Mouse (Mus musculus) thymus, adult 18-20 months (tissue): ENCODE results near the gene Vps53.
"Not testable (repeated sequence)": the region's sequence is repeated elsewhere in the genome, so short reads cannot be mapped to it uniquely, and the experiment has no call there.

ENCODE experiments used
- DNase-seq, 2 experiments: peaks; one replicate each; pipeline ENCODE4 v3.0.0; 2022; ENCODE audit warnings: mixed read lengths in 2 of 2

The Vps53 gene

DNA sequence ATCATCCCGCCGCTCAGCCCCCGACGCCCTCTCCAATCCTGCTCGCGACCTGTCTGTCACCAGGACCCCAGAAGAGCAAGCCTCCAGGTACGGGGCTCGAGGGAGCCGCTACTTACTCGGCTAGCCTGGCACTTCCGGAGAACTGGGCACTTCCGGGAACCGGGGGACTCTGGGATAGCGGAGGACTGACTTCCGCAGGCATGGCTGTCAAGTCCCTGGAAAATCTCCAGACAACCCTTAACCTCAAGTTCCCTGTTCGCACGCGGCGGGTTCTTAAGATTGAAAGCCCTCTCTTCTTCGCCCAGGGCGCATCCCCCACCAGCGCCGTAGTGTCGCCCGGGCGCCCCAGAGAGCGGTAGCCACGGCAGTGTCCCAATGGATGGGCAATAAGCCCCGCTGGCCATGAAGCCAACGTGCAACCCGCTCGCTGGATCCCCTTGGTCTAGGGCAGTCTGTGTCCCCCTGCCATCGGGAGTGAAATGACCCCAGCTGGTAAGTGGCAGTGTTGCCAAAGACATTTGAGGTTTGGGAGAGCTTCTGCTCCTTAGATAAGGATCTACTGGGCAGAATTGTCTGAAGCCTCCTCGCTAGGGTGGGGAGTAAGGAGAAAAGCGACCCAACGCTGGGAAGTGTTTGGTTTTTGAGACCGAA, at the start of gene Vps53, which contains the start of gene Fam57a:
Gene Vps53 (minus strand): TSS at position 153 of the 651 bp plus-strand sequence.
Gene Fam57a (plus strand): TSS at position 177 of the 651 bp plus-strand sequence.
- DNase-seq: peak; percentile 77 to 81

DNA sequence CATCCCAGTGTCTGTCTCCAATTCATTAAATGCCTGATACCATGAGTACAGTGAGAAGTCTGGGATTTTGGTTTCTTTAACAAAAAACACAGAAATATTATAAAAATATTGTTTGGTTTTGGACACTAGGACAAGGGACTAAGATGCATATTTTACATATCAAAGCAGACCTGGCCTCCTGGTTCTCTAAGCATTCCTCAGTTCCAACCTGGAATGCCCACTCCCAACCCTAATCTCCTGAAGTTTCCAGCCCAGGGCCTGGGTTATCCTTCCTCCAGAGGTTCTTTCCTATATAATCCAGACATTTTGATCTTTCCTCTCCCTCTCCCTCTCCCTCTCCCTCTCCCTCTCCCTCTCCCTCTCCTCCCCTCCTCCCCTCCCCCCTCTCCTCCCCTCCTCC, 45.6 kb upstream of the Vps53 start:
- no peak for DNase-seq

DNA sequence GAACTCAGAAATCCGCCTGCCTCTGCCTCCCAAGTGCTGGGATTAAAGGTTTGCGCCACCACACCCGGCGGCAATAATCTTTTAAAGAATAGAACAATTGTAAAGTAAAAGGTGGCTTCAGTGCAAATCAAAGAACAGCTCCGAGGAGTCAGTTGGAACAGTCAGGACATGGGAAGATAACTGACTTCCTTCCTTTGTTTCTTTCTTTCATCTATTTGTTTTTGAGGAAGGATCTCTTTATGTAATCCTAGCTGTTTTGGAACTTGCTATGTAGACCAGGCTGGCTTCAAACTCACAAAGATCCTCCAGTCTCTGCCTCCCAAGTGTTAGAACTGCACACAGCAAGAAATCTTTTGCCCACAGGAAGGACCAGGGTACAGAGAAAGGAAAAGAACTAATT, 45.2 kb upstream of the Vps53 start:
- DNase-seq: no peak

DNA sequence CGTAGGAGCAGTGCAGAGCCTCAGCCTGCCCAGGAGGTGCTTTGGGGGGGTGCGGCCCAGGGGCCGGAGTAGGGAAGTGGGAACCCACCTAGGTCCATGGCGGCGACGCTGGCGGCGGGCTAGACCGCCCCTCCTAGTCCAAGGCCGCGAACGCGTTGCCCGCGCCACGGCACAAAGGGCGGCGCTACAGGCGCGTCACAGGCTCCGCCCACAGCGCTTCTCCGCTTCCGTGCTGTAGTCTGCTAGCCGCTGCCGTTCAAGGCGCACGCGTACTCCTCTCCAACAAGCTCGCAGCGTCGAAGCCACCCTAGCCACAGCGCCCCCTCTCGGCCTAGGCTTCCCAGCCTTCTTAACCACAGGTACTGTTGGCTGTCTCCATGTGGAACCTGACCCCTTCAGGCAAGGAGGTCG, 37.9 kb upstream of the Vps53 start, which contains the start of the genes Dbil5 and Gemin4:
Gene Dbil5 (plus strand): TSS at position 219 of the 411 bp plus-strand sequence.
Gene Gemin4 (minus strand): TSS at position 275 of the 411 bp plus-strand sequence.
- DNase-seq: peak; percentile 96

DNA sequence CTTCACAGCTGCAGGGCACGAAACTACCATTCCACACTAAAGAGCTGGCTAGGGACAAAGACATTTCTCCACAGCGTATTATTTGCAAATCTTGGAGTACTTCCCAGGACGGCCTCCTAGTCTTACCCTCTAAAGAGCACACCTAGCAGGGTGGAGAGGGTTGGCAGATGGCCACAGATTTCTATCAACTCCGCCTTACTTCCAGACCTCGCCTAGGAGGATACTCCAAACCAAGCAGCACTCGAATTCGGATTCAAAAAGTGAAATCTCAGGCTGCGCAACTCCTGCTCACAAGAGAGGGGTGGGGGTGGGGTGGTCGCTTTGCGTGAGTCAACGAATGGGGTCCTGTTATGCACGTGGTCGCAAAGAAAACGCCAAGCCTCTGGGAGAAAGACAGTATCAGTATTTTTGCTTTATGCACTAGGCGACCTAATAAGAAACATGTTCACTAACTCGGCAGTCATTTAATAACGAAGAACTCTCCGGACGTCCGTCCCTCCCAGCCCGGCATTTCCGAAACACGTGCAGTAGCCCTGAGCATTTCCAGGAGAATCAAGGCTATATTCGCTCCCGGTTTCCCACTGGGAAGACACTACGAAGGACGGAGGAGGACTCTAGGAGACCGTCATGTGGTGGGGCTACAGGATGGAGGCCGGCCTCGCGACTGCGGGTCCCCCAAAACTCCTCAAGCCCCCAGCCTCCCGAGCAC, 37.4 kb upstream of the Vps53 start:
- DNase-seq: no peak

DNA sequence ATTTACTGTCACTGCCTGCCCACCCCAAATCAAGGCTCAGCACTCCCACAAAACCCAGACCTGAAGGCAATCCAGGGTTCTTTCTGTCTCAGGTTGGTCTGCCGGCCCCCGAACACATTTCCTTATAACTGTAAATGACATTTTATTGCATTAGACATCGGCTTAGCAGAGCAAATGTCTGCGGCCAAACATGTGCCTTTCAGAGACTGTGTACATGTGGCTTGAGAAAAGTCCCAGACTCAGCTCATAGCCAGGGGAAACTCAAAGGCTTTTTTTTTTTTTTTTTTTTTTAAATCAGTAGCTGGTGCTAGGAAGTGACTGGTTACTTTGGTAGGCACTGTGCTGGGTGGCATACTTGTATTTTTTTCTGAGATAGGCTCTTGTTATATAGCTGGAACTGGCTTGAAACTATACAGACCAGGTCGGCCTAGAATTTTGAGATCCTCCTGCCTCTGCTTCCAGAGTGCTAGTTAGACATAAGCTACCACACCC, 36.6 kb upstream of the Vps53 start:
- no peak for DNase-seq

DNA sequence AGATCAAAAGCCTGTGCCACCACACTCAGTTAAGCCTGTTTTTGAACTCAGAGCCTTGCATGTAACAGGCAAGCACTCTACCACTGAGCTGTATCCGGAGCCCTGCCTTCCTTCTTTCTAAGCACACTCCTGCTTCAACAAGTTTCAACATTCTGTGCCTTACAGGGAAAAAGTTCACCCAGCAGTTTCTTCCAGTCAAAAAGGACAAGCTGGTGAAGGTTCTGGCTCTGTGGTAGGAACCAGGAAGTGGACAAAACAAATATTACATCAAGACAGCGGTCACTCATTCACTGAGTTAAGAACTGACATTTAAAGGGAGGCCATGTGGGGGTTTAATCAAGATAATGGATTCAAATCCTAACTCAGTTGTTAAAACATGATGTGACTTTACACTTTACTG, 35.6 kb upstream of the Vps53 start:
- peak in 1 of 2 experiments; percentile 8 for DNase-seq

DNA sequence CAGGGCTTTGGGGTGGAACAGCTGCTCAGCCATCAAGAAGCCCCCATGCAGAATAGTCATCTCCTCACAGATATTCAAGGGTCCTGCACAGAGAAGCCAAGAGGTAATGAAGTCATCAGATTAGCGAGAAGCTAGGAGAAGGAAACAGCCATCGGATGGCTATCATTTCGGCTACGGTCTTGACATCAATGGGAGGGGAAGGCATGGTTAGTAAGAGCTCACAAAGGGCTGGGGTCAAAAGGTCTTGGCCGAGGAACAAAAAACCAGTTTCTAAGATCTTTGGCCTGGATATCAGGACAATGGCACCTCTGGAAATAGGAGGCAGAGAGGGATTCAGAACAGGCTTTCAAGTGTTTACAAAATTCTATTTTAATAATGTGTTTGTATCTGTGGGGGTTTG, 34.4 kb upstream of the Vps53 start:
- no peak for DNase-seq

DNA sequence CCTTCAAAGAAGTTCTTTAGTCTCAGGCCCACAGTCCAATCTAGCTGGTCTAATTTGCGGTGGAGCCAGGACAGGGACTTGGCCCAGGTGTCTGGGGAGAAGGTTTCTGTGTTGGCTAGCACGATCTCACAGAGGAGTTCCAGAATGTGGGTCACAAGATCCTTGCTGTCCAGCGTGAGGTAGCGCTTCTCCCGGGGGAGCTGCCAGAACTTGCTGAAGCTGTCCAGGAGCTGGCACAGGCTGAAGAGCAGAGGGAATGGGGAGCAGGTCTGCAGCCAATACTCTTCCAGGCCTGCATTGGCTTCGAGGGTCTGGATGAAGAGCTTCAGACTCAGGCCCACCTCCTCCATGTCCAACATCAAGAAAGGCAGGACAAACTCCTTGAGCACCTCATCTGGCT, 32.1 kb upstream of the Vps53 start:
- DNase-seq: not testable (repeated sequence)

DNA sequence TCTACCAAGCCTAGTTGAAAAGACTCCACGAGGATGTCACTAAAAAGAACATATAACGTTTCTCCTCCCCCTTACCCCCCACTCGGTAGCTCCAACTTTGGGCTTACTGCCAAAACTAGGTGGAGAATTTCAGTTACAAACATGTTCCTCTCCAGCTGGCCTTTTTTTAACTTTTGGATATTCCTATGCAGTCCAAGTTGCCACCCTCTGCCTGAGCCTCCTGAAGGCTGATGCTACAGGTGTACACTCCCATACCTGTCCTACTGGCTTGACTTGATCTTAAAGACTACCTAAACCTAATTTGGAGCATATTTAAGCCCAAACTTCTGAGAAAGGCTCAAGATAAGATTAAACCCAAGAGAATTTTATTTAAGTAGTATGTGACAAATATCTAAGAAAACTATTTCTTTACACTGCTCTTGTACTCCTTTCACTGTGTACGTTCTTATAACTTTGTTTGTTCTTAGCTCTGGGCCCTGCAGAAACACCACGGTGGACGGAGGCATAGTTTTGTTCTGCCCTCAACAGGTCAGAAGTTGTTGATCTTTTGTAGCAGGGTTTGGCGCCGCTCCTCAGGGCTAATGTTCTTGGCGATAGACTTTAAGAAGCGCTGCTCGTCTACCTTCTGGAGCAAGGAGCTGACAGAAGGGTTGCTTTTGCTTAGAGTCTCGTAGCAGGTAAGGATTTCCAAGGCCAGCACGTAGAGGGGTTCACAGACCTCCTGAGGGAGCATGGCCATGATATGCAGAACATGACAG, 31.0 kb upstream of the Vps53 start:
- DNase-seq: no peak

DNA sequence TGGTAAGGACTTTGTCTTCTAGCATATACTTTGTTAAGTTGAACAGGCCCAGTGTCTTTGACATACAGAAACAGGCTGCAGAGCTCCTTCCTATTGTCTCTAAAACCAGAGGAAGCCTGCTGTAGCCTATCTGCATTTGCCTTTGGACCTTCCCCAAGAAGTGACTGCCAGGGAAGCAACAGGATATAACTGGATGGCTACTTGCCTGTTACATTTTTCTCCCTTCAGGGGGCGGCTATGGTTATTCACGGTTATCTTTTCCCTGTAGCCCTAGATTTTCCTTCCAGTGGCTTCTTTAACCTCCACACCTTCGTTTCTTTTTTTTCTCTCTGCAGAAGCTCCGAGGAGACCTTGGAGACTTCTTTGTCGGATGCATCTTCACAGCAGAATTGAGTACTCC, 27.3 kb upstream of the Vps53 start:
- no peak for DNase-seq

DNA sequence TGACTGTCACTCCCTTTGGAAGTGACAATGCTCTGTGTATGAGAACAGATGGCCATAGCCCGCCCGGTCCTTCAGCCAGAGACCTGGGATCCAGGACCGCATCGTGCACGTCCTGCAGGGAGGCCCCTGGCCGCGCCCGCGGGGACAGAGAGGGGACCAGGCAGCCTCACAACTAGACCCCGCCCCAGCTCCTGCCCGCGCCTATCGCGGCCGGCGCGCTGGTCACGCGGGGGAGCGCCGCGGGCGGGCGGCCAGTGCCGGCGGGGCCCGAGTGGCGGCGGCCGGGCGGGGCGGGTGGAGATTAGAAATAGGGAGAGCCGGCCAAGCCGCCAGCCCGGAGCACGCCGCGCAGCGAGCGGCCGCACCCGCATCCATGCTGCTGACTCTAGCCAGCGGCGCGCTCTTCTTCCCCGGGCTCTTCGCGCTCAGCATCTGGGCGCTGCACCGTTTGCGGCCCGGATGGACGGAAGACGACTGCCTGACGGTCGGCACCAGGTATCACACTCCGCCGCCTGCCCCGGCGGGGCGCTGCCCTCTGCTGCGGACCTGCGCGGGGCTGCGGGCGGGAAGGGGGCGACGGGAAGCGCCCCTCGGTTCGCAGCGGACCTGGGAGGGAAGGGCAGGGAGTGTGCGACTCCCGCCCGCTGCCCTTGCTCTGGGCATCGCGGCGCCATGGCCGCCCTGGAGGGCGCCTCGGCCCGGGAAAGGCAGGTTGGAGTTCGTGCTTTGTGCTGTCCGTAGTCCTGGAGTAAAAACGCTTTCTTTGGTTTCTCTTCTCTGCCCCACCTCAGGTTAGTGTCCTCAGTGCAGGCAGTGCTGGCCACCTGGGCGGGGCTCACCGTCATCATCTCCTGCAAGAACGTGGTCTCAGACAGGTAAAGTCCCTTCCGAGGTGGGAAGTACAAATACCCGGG, 22.6 kb upstream of the Vps53 start:
- DNase-seq: peak; percentile 12 to 14

DNA sequence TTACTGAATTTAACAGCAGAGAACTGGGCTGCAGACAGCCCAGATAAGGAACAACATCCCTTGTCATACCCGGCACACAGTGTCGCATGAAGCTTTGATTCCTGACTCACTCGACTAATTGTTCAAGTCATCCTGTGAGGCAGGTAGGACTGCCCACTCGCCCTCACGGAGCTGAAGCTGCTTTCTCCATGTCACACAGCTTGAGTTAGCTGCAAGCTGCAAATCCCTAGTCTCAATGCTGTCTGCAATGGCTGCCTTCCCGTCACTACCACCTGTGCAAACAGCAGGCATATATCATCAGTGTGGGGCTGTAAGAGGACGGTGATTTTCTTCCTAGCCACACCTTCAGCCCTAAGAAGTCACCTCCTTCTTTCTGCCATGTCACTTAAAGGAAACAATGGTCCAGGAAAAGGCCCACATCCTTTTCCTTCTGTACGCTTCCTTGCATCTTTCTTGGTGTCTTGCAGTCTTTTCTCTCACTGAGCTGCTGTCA, 17.6 kb upstream of the Vps53 start:
- no peak for DNase-seq

DNA sequence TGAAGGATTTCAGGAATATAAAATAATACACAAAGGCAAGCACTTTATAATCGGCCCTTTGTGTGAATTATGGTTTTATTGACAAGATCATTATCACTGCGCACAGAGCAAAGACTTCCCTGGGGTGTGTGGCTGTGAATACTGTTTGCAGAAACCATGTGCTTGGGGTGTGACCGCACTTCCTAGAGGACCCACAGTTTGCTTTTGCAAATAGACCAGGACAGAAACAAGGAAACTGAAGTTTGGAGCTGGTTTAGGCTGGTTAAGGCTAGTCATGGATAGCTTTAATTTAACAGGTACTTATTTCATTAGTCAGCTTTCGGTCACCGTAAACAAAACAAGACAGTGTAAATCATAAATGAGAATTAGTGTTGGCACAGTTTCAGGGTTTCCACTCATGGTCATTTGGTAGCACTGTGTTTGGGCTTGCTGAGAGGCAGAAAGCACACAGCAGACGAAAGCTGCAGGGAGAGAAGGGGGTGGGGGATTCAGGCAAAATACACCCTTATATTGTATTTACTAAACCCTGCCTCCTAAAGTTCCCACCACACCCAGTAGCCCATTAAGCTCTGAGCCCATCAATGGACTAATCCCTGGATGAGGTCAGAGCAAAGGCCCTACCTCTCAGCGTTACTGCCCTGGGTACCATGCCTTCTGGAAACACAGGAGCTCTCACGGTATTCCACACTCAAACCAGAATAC, 17.0 kb upstream of the Vps53 start:
- DNase-seq: no peak

DNA sequence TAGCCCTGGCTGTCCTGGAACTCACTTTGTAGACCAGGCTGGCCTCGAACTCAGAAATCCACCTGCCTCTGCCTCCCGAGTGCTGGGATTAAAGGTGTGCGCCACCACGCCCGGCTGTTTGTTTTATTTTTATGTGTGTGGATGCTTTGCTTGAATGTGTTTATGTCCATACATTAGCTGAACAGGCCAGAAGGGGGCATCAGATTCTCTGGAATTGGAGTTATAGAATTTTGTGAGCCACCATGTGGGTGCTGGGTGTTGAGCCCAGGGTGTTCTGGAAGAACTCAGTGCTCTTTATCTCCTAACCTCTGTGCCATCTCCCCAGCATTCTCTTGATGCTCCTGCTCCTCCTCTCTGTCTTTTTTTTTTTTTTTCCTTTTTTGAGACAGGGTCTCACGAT, 7.5 kb upstream of the Vps53 start:
- no peak for DNase-seq

DNA sequence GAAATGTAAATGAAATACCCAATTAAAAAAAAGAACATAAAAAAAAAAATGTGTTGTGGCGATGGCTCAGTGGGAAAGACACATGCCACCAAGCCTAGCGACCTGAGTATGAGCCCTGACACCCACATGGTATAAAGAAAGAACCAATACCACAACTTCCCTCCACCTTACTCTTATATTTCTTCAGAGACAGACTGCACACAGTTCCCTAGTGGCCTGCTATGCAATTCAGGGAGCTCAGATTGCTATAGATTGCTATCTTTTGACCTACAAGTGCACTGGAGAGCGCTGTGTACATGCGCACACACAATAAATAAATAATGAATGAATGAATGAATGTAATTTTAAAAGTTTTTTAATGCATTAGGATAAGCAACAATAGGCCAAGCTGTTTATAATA, 4.3 kb upstream of the Vps53 start:
- no peak for DNase-seq

DNA sequence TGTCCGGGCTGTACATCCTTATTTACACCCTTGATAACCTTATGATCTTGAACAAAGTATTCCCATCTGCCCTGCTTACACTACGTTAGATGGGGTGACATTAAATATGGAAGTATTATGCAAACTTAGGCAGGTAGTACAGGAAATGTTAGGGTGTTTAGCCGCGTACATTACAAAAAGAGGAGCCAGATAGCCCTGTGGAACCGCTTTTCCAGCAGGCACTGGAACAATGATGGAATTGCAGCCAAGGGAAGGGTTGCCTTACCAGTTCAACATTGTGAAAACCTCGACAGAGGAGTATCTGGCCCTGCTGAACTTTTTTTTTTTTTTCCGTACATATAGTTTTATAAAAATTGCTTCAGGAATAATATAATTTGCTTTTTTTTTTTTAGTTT, 696 bp upstream of the Vps53 start:
- DNase-seq: no peak

DNA sequence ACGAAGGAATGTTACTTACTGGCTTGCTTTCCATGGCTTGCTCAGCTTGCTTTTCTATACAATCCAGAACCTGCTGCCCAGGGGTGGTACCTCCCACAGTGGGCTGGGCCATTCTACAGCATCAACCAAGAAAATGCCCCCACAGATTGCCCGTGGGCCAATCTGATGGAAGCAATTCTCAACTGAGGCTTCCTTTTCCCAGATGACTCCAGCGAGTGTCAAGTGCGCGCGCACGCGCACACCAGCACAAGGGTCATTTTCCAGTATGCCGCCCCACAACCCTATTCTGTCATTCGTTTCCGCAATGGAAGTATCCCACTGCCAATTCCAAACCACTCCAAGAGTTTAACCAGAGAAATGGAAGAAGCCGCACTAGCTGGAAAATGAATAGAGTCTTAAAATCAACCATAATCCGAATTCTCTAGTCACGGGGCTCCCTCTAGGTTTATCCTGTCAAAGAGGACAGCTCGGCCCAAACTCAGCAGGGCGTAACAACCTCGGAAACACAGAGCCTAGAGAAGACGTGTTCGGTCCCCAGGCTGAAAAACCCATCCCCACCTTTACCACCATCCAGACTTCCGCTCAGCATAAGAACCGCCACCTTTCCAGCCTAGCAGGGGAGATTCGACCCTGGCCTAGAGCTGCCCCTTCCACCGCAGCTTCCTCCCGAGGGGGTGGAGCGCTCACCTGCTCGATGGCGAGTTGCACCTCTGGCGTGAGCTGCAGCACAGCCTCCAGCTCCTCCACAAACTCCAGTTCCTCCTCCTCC, 537 bp downstream of the Vps53 start:
- DNase-seq: peak in 1 of 2 experiments; percentile 11

DNA sequence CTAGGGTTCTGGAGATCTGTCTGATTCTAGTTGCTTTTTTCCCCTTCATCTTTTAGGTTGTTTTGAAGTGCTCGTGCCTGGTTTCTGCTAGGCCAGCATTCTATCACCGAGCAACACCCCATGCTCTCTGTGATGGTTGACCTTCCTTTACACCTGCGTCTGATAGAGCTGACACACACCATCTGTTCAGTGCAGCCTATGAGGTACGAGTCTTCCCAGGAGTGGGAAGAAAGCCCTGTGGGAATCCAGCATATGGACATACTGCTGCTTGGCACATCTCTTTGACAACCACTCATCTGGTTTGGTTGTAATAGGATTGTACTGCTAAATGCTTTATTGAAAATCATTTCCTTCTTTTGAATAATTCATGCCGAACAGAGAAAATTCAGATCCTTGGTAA, 9.2 kb downstream of the Vps53 start:
- DNase-seq: no peak

DNA sequence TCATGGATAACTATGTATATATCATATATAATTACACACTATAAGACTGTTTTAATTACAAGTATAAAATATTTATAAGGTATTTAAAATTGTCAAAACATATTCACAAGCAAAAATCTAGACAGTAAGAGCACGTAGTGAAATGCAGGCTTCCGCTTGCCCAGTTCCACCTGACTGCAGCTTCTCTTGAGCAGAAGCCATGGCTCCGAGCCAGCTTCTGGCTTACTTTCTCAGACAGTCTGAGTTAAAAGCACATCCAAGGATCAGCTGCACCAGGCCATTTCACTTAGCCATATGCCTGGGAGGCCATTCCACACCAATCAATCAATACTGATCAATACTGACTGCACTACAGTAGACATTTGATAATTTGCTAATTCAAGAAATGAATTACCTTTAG, 10.5 kb downstream of the Vps53 start:
- DNase-seq: no peak
